Mouse (Mus musculus): ENCODE data around the gene Zfp174.

DNA sequence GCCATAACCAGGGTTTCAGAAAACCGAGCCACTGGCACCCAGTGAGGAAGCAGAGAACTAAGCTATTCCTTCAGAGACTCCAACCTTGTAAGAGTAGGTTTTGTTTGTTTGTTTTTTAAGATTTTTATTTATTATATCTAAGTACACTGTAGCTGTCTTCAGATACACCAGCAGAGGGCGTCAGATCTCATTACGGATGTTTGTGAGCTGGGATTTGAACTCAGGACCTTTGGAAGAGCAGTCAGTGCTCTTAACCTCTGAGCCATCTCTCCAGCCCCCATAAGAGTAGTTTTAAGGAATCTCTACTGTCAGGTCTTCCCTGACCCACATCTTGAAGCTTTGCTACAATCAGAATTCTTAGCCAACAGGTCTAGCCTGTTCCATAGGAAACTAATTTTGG is 1.3 kb downstream of the Zfp174 start:
- TF ChIP-seq POLR2A (IDR thresholded peaks at IDR 0.05; ENCODE audit: low read depth, low read length) (no peak), CTCF (IDR thresholded peaks at IDR 0.05; ENCODE audit: extremely low read depth, insufficient read depth, insufficient read length, insufficient replicate concordance) (no peak)
